In the genomic region with DNA sequence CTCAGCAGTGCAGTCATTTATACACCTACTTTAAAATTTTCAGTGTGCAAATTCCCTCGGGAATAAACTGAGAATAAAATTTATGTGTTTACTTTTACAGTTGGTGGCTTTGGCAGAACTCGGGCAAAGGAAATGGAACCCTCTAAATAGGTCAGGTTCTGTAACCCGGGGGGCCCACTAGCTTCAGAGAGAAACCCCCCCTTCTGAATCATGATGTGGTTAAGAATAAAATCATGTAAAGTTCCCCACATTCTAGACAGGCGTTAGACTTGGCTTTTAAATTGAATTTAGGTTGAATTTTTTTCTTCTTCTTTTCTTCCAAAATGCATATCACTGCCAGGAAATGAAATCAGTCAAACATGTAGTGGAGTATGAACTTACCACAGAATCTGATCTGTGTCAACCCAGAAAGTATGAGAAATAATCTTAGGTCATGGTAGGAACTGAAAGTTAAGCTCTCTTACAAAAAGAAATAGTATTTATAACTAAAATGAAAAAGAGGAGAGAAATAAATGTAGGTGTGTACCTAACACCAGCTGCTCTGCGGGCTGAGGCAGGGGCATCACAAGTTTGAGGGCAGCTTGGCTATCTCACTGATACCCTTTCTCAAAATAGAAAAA, we compare ENCODE assay signal across 25 mouse cellular contexts. TPM values are rescaled to one million over a fixed set of nuclear protein-coding genes. Genes with fewer than 3 reads are reported as not detected.
DNase-seq lines count a peak whose midpoint lies in the region; TF ChIP-seq lines count a peak whose summit lies in the region.
"Had no signal": no experiment of that assay in that cellular context is flagged by ENCODE, and none has a peak within 500 bp of the region (broad histone marks: within the 10 kb centered on the region; RNA-seq: fewer than 3 reads in every experiment).

No protein-coding gene starts in this region.

- TF ChIP-seq POLR2A in bone marrow macrophage, adult 2 months (IDR thresholded peaks at IDR 0.05; ENCODE audit: borderline replicate concordance, low read depth, low read length): no peak

- TF ChIP-seq CTCF in bone marrow macrophage, adult 2 months (IDR thresholded peaks at IDR 0.05; ENCODE audit: low read depth, low read length): no peak

- no peak overlapping the region for H3K4me3 ChIP-seq in bone marrow macrophage, adult 2 months (ENCODE audit: insufficient read depth, low read length)
- H3K4me3 ChIP-seq: heart, embryonic 10.5 days; heart, embryonic 15.5 days; hindbrain, embryonic 12.5 days; left cerebral cortex, adult 2 months; limb, embryonic 12.5 days; lung, embryonic 15.5 days; midbrain, embryonic 13.5 days; stomach, embryonic 15.5 days had no signal

- peaks cover 44% of the 10 kb centered on the region for H3K4me1 ChIP-seq in bone marrow macrophage, adult 2 months (ENCODE audit: control insufficient read depth, insufficient read depth, low read length)
- H3K4me1 ChIP-seq: hindbrain, embryonic 12.5 days; limb, embryonic 12.5 days; lung, embryonic 15.5 days; midbrain, embryonic 13.5 days had no signal

- peak overlapping the region; percentile 24; the same call in 1 of the 2 replicates for H3K27ac ChIP-seq in bone marrow macrophage, adult 2 months (ENCODE audit: insufficient read depth, low read depth, low read length)
- H3K27ac ChIP-seq: heart, embryonic 10.5 days; heart, embryonic 15.5 days; hindbrain, embryonic 12.5 days; hindbrain, postnatal 0 days; left cerebral cortex, adult 2 months; limb, embryonic 12.5 days; lung, embryonic 15.5 days; midbrain, embryonic 13.5 days; stomach, embryonic 15.5 days had no signal

- peak; percentile 30 for DNase-seq in 416B (ENCODE audit: low read depth)
- DNase-seq in A20 (ENCODE audit: low read depth, low spot score): peak; percentile 48
- DNase-seq in naive thymus-derived CD4-positive, alpha-beta T cell, adult 2 months (ENCODE audit: low read depth): peak; percentile 71
- no peak for DNase-seq in ovary, postnatal 14 days (ENCODE audit: low spot score)
- DNase-seq in urinary bladder, adult 18-20 months (ENCODE audit: low spot score in 2 of 2): no peak
- DNase-seq: adrenal gland, adult 2 months; adrenal gland, postnatal 36 days; cerebellum, adult 2 months; cerebellum, postnatal 25 days; gastrocnemius, postnatal 14 days; heart, postnatal 36 days; kidney, postnatal 14 days; right cerebral cortex, postnatal 4 days; thymus, postnatal 4 days had no signal

RNA-seq across cellular contexts. Expression of gene Gpr183, which starts 9.7 kb away (rescaled TPM):
- polyA plus RNA-seq in bone marrow macrophage, adult 2 months (2012; ENCODE audit: insufficient read depth, insufficient read length, missing spikeins): 33.0 and 34.1 TPM in 2 replicates

RNA-seq across cellular contexts. Expression of gene Gpr18, which starts 39.7 kb away (rescaled TPM):
- 6.5 and 6.8 TPM in 2 replicates for polyA plus RNA-seq in bone marrow macrophage, adult 2 months (2012; ENCODE audit: insufficient read depth, insufficient read length, missing spikeins)
- polyA plus RNA-seq: cerebellum, adult 2 months; forebrain, embryonic 14.5 days; hindbrain, embryonic 12.5 days; hindbrain, postnatal 0 days had no signal

Comparison
In these comparisons a context has a peak if more than half of its experiments do, and no peak if none do; other contexts are left out.
1. DNase-seq: peak in 416B (single experiment), A20 (single experiment) and naive thymus-derived CD4-positive, alpha-beta T cell, adult 2 months (single experiment); none in ovary, postnatal 14 days (single experiment) and urinary bladder, adult 18-20 months (0 of 2).